Mouse (Mus musculus): ENCODE measurements around the gene Serpina3k.
"Not testable (repeated sequence)": the region's sequence is repeated elsewhere in the genome, so short reads cannot be mapped to it uniquely, and the experiment has no call there.

The Serpina3k gene

DNA sequence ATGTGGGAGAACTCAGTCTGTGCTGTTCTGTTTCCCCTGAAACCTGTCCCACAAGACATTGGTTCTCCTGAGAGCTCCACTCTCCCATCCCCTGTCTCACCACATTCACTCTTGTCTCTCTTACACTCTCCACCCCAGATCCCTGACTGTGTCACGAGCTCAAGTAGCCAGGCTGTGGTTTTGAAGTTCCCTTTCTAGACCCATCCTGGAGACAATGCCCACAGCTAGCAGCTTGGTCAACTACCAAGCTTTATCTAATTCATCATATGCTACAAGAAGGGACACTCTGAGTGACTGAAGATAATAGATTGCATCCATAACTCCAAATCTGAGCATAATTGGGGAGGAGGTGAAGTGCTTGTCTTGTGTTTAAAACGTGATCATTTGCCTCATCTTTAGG lies 52.8 kb downstream of the Serpina3k start:
- DNase-seq: not testable (repeated sequence)
